Mouse (Mus musculus) forebrain, postnatal 0 days (tissue): ENCODE data around the gene Vps33b. TPM values are rescaled to one million over a fixed set of nuclear protein-coding genes. Genes with fewer than 3 reads are reported as not detected.

ENCODE experiments used
- ATAC-seq: fragments of 200-750 bp; cut with Nextera tagmentation; 2 replicates; pipeline ENCODE4 v1.8.0; 2017; ENCODE audit warnings: mild to moderate bottlenecking, moderate library complexity
- DNase-seq: peaks from one replicate; pipeline ENCODE4 v3.0.0-alpha.2; 2015
- H3K27ac ChIP-seq: fragments of 300-500 bp; sonication (generic); 2 replicates; pipeline ENCODE4 v1.5.1; 2014; ENCODE audit warnings: low read depth, mild to moderate bottlenecking, antibody characterized with exemption, low read length, moderate library complexity, mixed read lengths
- H3K27me3 ChIP-seq: fragments of 300-500 bp; sonication (generic); 2 replicates; pipeline ENCODE4 v1.6.1; 2014; ENCODE audit warnings: mild to moderate bottlenecking, low read length, mixed read lengths; ENCODE audit not compliant: insufficient read depth
- H3K36me3 ChIP-seq: fragments of 300-500 bp; sonication (generic); 2 replicates; pipeline ENCODE4 v1.6.1; 2014; ENCODE audit warnings: mild to moderate bottlenecking, moderate library complexity; ENCODE audit not compliant: insufficient read depth
- H3K4me1 ChIP-seq: fragments of 300-500 bp; sonication (generic); 2 replicates; pipeline ENCODE4 v1.6.1; 2014; ENCODE audit warnings: antibody characterized with exemption; ENCODE audit not compliant: insufficient read depth
- H3K4me2 ChIP-seq: fragments of 300-500 bp; sonication (generic); 2 replicates; pipeline ENCODE4 v1.6.1; 2014; ENCODE audit warnings: low read depth, mild to moderate bottlenecking, moderate library complexity
- H3K4me3 ChIP-seq: fragments of 300-500 bp; sonication (generic); 2 replicates; pipeline ENCODE4 v1.5.1; 2014; ENCODE audit warnings: low read depth, low read length, mixed read lengths
- H3K9ac ChIP-seq: fragments of 300-500 bp; sonication (generic); 2 replicates; pipeline ENCODE4 v1.6.1; 2014; ENCODE audit warnings: mild to moderate bottlenecking
- H3K9me3 ChIP-seq: fragments of 300-500 bp; sonication (generic); 2 replicates; pipeline ENCODE4 v1.6.1; 2016; ENCODE audit warnings: low read length
- CTCF ChIP-seq: sonication (generic); IDR thresholded peaks from 2 replicates; pipeline ENCODE4 v1.5.1; 2016; ENCODE audit warnings: antibody characterized with exemption, control low read depth, low read depth
- WGBS: fragments of 180-500 bp; shearing (Covaris S2); extraction: QIAGEN DNeasy Blood & Tissue Kit; methylation state at CpG from one replicate; pipeline ENCODE4 v1.1.7; 2014; 5-methylcytosine and 5-hydroxymethylcytosine counted together
- polyA plus RNA-seq: library from polyadenylated mRNA; unstranded; fragments of >200 nt; fragmentation: Nextera tagmentation; extraction: Ambion mirVana; gene quantifications from 2 replicates; pipeline ENCODE4 v1.2.1, GENCODE M21; 2015
- total RNA-seq: library from RNA; depleted of rRNA; stranded (reverse); fragments of >200 nt; gene quantifications from 2 replicates; pipeline ENCODE4 v1.2.3, GENCODE M21; 2014; rRNA removed

Gene Vps33b
- total and polyA plus RNA-seq, 2 experiments from 2014 or later, result 15.0 to 41.0 TPM

DNA sequence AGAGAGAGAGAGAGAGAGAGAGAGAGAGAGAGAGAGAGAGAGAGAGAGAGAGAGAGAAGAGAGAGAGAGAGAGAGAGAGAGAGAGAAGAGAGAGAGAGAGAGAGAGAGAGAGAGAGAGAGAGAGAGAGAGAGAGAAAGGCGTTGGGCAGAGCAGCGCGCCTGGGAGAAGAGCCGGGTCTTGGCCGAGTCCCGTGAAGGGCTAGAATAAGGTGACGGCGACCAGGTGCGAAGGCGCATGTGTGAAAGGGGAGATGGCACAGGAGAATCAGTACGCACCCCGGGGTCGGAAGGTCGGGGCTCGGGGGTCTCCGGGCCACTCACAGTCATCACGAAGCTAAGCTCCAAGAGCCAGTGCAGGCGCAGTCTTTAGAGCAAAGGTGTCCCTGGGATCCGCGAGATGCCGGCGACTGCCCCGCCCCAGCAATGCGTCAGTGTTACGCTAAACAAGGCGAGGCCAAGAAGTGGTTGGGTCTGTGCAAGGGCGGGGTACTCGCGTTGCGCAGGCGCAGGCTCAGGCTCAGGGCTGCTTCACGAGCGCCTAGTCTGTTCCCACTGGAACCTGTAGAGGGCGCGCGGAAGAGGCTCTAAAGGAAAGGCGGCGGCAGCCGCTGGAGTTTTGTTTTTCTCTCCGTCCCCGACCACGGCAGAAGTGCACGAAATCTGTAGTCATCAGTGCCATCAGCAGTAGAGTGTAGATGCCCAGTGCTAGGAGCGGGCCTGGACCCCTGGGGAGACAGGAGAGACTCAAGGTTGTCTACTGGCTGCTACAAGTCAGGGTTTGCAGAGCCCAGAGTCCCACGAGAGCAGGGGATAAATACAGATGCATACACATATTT is 70.6 kb downstream of the Vps33b start:
- peak overlapping the region; percentile 63 for H3K9ac ChIP-seq
- H3K4me2 ChIP-seq, result peak overlapping the region; percentile 86
- peaks cover 18% of the 10 kb centered on the region for H3K4me1 ChIP-seq
- TF ChIP-seq CTCF, result peak; percentile 88
- H3K9me3 ChIP-seq, result no peaks in the 10 kb centered on the region
- peak overlapping the region; percentile 93 for H3K27ac ChIP-seq
- ATAC-seq, result peak; percentile 98
- peaks cover 23% of the 10 kb centered on the region for H3K36me3 ChIP-seq
- 2% methylated on average over 45 of the region's 45 CpGs for WGBS
- no peaks in the 10 kb centered on the region for H3K27me3 ChIP-seq
- peak; percentile 99 for DNase-seq
- H3K4me3 ChIP-seq, result peak overlapping the region; percentile 63

DNA sequence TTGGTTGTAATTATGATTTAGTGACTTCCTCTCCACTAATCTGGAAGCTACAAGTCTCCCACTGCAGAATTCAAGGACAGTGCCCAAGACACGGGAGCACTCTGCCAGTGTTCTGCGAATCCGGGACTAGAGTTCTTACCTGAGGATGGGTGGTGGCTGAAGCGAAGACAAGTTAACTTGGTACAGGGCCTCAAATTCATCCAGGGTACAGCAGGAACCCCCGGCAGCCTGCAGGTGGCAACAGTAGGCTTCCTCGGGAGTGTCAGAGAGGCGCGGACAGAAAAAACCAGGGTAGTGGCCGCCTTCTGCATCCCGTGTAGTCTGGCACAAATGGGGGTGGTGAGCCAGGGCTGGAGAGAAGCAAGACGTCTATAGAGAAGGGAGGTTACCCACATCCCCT is 71.3 kb downstream of the Vps33b start, which contains the start of gene Unc45a:
TSS of gene Unc45a (minus strand) at position 213 of the 400 bp plus-strand sequence.
- H3K36me3 ChIP-seq, result peaks cover 15% of the 10 kb centered on the region
- DNase-seq (peak; percentile 73), ATAC-seq (peak; percentile 32)
- peak; percentile 68 for TF ChIP-seq CTCF
- no peaks in the 10 kb centered on the region for H3K27me3 ChIP-seq
- H3K9ac ChIP-seq, result peak within 1 kb of the TSS; percentile 63
- no peaks in the 10 kb centered on the region for H3K9me3 ChIP-seq
- H3K4me1 ChIP-seq, result peaks cover 18% of the 10 kb centered on the region
- peak within 1 kb of the TSS; percentile 86 for H3K4me2 ChIP-seq
- H3K4me3 ChIP-seq, result peak within 1 kb of the TSS; percentile 63
- H3K27ac ChIP-seq, result peak within 1 kb of the TSS; percentile 93
- 3% methylated on average over 11 of the region's 11 CpGs for WGBS

Other genes with a start within 250 kb of the Vps33b start
- gene Zfp710, start 244.8 kb upstream of the Vps33b start, total RNA-seq, result 22.5 and 30.6 TPM in 2 replicates
- 9.6 and 12.3 TPM in 2 replicates for gene Zfp710, start 244.8 kb upstream of the Vps33b start, polyA plus RNA-seq
- 143 and 145 TPM in 2 replicates for gene Idh2, start 154.3 kb upstream of the Vps33b start, total RNA-seq
- gene Idh2, start 154.3 kb upstream of the Vps33b start, polyA plus RNA-seq, result 110 and 128 TPM in 2 replicates
- gene Sema4b, start 82.8 kb upstream of the Vps33b start, total RNA-seq, result 24.5 and 35.6 TPM in 2 replicates
- gene Sema4b, start 82.8 kb upstream of the Vps33b start, polyA plus RNA-seq, result 17.0 and 22.4 TPM in 2 replicates
- 11.3 and 16.4 TPM in 2 replicates for gene Cib1, start 36.8 kb upstream of the Vps33b start, total RNA-seq
- 29.0 and 29.3 TPM in 2 replicates for gene Cib1, start 36.8 kb upstream of the Vps33b start, polyA plus RNA-seq
- 4.1 and 5.8 TPM in 2 replicates for gene Gdpgp1, start 36.8 kb upstream of the Vps33b start, total RNA-seq
- gene Gdpgp1, start 36.8 kb upstream of the Vps33b start, polyA plus RNA-seq, result 1.3 and 2.6 TPM in 2 replicates
- 0.48 and 2.0 TPM in 2 replicates for gene Ttll13, start 23.3 kb upstream of the Vps33b start, total RNA-seq
- gene Ttll13, start 23.3 kb upstream of the Vps33b start, polyA plus RNA-seq, result 1.4 and 1.5 TPM in 2 replicates
- 67.2 and 74.9 TPM in 2 replicates for gene Ngrn, start 8.4 kb upstream of the Vps33b start, total RNA-seq
- gene Ngrn, start 8.4 kb upstream of the Vps33b start, polyA plus RNA-seq, result 71.4 and 72.0 TPM in 2 replicates
- 12.2 and 17.1 TPM in 2 replicates for gene Prc1, start 24.8 kb downstream of the Vps33b start, total RNA-seq
- gene Prc1, start 24.8 kb downstream of the Vps33b start, polyA plus RNA-seq, result 19.0 and 23.9 TPM in 2 replicates
- 25.2 and 38.9 TPM in 2 replicates for gene Rccd1, start 54.8 kb downstream of the Vps33b start, total RNA-seq
- gene Rccd1, start 54.8 kb downstream of the Vps33b start, polyA plus RNA-seq, result 3.5 and 7.0 TPM in 2 replicates
- gene Unc45a, start 71.4 kb downstream of the Vps33b start, total RNA-seq, result 49.2 and 69.4 TPM in 2 replicates
- gene Unc45a, start 71.4 kb downstream of the Vps33b start, polyA plus RNA-seq, result 35.2 and 50.1 TPM in 2 replicates
- gene Hddc3, start 73.5 kb downstream of the Vps33b start, total RNA-seq, result 33.2 and 44.4 TPM in 2 replicates
- gene Hddc3, start 73.5 kb downstream of the Vps33b start, polyA plus RNA-seq, result 14.6 and 16.7 TPM in 2 replicates
- gene Man2a2, start 101.7 kb downstream of the Vps33b start, total RNA-seq, result 49.4 and 54.8 TPM in 2 replicates
- gene Man2a2, start 101.7 kb downstream of the Vps33b start, polyA plus RNA-seq, result 6.5 and 12.0 TPM in 2 replicates
- gene Fes, start 118.3 kb downstream of the Vps33b start, total RNA-seq, result 4.5 and 6.4 TPM in 2 replicates
- gene Fes, start 118.3 kb downstream of the Vps33b start, polyA plus RNA-seq, result 2.5 and 2.8 TPM in 2 replicates
- 16.9 and 21.8 TPM in 2 replicates for gene Furin, start 135.8 kb downstream of the Vps33b start, total RNA-seq
- gene Furin, start 135.8 kb downstream of the Vps33b start, polyA plus RNA-seq, result 6.8 and 7.7 TPM in 2 replicates